Mouse (Mus musculus) bone marrow, adult 2 months (tissue): ENCODE measurements around the gene Ttll8.

Source experiments
- CTCF ChIP-seq: fragments of 200-500 bp; IDR thresholded peaks from 2 replicates; pipeline ENCODE4 v1.5.1; 2011; ENCODE audit warnings: low read length, control low read depth; ENCODE audit not compliant: control insufficient read depth, insufficient read depth
- POLR2A ChIP-seq: fragments of 200-500 bp; IDR thresholded peaks from 2 replicates; pipeline ENCODE4 v1.6.1; 2011; ENCODE audit warnings: low read depth, mild to moderate bottlenecking, control low read depth, low read length, borderline replicate concordance; ENCODE audit not compliant: control insufficient read depth

DNA sequence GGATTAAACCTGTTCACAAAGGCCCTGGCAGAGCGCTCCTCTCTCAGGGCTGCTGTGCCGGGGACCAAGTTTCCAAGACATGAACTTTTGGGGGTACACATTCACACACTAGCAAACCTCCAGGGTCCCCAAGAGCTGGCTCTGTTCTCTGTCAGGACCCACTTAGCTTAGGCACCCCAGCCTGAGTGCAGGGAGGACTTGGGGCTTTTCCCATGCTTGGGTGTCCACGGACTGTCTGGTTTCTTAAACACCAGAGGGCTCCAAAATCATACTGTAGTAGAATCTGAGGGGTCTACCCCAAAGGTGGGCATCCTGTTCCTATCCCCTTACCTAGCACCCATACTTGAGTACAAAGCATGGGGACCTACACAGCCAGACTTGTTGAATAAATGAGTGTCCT lies 64.2 kb downstream of the Ttll8 start:
- TF ChIP-seq CTCF (no peak), POLR2A (no peak)
